Mouse (Mus musculus) hindbrain, embryonic 13.5 days (tissue): ENCODE measurements at regions not wholly inside any gene's neighbourhood (a gene's known extent, or its start where the extent isn't known, plus 50 kb on each side); places are given as distances from the start of the nearest gene placed in this dataset.

ENCODE experiments used
- ATAC-seq: fragments of 200-750 bp; cut with Nextera tagmentation; 2 replicates; pipeline ENCODE4 v1.8.0; 2017; ENCODE audit warnings: moderate TSS enrichment; ENCODE audit not compliant: low FRiP score
- H3K27ac ChIP-seq: fragments of 300-500 bp; sonication (generic); 2 replicates; pipeline ENCODE4 v1.5.1; 2015; ENCODE audit warnings: inconsistent platforms, mild to moderate bottlenecking, moderate library complexity
- H3K27me3 ChIP-seq: fragments of 300-500 bp; sonication (generic); 2 replicates; pipeline ENCODE4 v1.6.1; 2015; ENCODE audit warnings: mild to moderate bottlenecking, inconsistent platforms
- H3K36me3 ChIP-seq: fragments of 300-500 bp; sonication (generic); 2 replicates; pipeline ENCODE4 v1.6.1; 2015; ENCODE audit warnings: mild to moderate bottlenecking, inconsistent platforms
- H3K4me1 ChIP-seq: fragments of 300-500 bp; sonication (generic); replicated peaks from 2 replicates; pipeline ENCODE4 v1.6.1; 2015; ENCODE audit warnings: inconsistent platforms
- H3K4me2 ChIP-seq: fragments of 300-500 bp; sonication (generic); 2 replicates; pipeline ENCODE4 v1.6.1; 2015; ENCODE audit warnings: inconsistent platforms, mild to moderate bottlenecking, moderate library complexity
- H3K4me3 ChIP-seq: fragments of 300-500 bp; sonication (generic); 2 replicates; pipeline ENCODE4 v1.5.1; 2015; ENCODE audit warnings: mild to moderate bottlenecking, inconsistent platforms
- H3K9ac ChIP-seq: fragments of 300-500 bp; sonication (generic); 2 replicates; pipeline ENCODE4 v1.6.1; 2015; ENCODE audit warnings: mild to moderate bottlenecking, inconsistent platforms
- H3K9me3 ChIP-seq: fragments of 300-500 bp; sonication (generic); 2 replicates; pipeline ENCODE4 v1.6.1; 2016; ENCODE audit warnings: inconsistent platforms
- WGBS: fragments of 180-500 bp; shearing (Covaris S2); methylation state at CpG from one replicate; pipeline ENCODE4 v1.1.7; 2015; 5-methylcytosine and 5-hydroxymethylcytosine counted together

DNA sequence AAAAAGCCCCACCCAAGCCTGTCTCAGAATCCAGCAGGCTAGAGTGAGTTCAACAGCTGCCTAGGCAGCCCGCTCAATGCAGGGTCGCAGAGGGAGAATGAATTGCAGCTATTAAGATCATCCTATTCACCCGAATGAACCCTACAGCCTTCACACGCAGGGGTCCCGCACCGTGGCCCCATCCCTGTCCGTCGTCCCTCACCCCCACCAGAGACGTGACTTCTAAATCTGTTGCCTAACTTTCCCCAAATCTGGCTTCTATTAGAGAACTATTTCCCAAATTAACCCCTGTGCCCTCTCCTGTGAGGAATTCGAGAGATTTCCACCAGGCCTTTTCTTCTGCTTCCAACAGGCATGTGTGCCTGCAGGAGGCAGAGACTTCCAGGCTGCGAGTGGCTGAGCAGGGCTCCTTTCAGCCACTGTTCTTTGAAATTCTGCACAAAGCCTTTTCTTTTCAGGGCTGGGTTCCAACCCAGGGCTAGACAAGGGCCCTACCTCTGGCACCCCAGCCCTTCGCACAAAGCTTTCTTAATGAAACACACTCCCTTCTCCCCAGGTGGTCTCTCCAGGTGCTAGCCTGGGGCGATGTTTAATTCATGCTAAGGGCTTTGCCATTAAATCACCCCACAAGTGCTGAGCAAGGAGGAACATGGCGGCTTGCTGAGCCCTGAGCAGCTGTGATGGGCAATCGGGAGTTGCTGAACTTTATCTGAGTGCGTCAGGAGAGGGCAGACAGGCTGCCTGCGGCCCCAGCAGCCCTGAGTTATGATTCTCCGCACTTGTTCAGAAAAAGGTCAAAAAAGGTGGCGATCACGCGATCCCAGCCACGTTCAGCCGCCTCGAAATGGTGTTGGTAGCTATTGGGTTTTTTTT is 134.7 kb upstream of the Rybp start:
- WGBS, result 5% methylated on average over 24 of the region's 24 CpGs
- Histone ChIP-seq H3K9ac (no peak overlapping the region), H3K4me1 (peaks cover 22% of the 10 kb centered on the region), H3K4me3 (no peak overlapping the region), H3K36me3 (no peaks in the 10 kb centered on the region), H3K9me3 (no peaks in the 10 kb centered on the region), H3K27ac (no peak overlapping the region), H3K4me2 (peak overlapping the region; percentile 34), H3K27me3 (peaks cover 24% of the 10 kb centered on the region)
- no peak for ATAC-seq

- H3K27ac ChIP-seq, result no peak overlapping the region
- H3K4me3 ChIP-seq, result no peak overlapping the region
- H3K27me3 ChIP-seq, result peaks cover 19% of the 10 kb centered on the region; the same call in 1 of the 2 replicates
- WGBS, result 44% methylated on average over 3 of the region's 3 CpGs
- ATAC-seq, result no peak
- no peak overlapping the region for H3K4me2 ChIP-seq
- H3K9me3 ChIP-seq, result no peaks in the 10 kb centered on the region
- no peak overlapping the region for H3K9ac ChIP-seq
- H3K36me3 ChIP-seq, result no peaks in the 10 kb centered on the region
- H3K4me1 ChIP-seq, result peaks cover 22% of the 10 kb centered on the region
These were observed 133.3 kb upstream of the Rybp start for GRCm38 (mm10) chr6:100420602-100421001.

DNA sequence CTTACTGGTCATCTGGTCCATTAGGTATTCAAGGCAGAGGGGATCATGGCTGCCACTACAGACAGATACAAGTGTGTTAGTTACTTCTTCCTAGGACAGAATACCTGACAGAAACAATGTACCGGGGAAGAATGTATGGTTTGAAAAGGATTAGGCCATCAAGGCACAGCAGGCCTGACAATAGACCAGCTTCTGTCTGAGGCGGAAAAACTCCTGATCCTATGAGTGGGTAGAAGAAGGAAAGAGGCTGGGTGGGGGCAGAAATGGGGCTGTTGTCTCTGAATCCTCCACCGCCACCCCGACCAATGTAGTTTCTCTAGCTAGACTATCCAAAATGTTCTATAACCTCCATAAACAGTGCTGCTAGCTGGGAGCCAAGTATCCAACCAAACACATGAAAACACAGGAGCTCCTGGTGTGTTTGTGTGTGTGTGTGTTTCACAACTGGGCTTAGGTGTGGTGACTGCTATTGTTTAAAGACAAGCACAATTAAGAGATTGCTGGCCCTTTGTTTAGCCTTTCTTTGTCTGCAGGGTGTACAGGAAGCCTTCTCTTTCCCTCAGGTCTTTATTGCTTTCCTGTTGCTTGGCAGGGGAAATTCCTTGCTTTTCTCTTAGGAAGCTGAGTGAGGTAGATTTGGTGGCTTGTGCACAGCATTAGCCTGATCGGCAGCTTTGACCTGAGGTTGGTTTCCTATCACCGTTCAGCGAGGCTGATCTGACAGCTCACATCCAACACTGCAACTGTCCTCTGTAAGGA is 132.7 kb upstream of the Rybp start:
- Histone ChIP-seq H3K27ac (no peak overlapping the region), H3K4me3 (no peak overlapping the region), H3K9me3 (no peaks in the 10 kb centered on the region), H3K4me2 (no peak overlapping the region), H3K9ac (no peak overlapping the region), H3K4me1 (peaks cover 22% of the 10 kb centered on the region), H3K27me3 (peaks cover 21% of the 10 kb centered on the region; the same call in 1 of the 2 replicates), H3K36me3 (no peaks in the 10 kb centered on the region)
- no peak for ATAC-seq
- 61% methylated on average over 7 of the region's 7 CpGs for WGBS

GRCm38 (mm10) chr6:100416046-100416445 is 128.8 kb upstream of the Rybp start:
- Histone ChIP-seq H3K27me3 (peaks cover 17% of the 10 kb centered on the region), H3K4me1 (peaks cover 7% of the 10 kb centered on the region; the same call in 1 of the 2 replicates), H3K9ac (no peak overlapping the region), H3K9me3 (no peaks in the 10 kb centered on the region), H3K36me3 (no peaks in the 10 kb centered on the region), H3K4me2 (no peak overlapping the region), H3K27ac (no peak overlapping the region), H3K4me3 (no peak overlapping the region)
- 79% methylated on average over 8 of the region's 8 CpGs for WGBS
- no peak for ATAC-seq

GRCm38 (mm10) chr6:100415514-100415913 is 128.2 kb upstream of the Rybp start:
- Histone ChIP-seq H3K27ac (no peak overlapping the region), H3K4me2 (no peak overlapping the region), H3K4me1 (peaks cover 7% of the 10 kb centered on the region; the same call in 1 of the 2 replicates), H3K27me3 (peaks cover 17% of the 10 kb centered on the region), H3K9ac (no peak overlapping the region), H3K4me3 (no peak overlapping the region), H3K9me3 (no peaks in the 10 kb centered on the region), H3K36me3 (no peaks in the 10 kb centered on the region)
- WGBS, result 68% methylated on average over 7 of the region's 7 CpGs
- ATAC-seq, result no peak

- H3K9ac ChIP-seq, result no peak overlapping the region
- 0 out of 2 replicates have a peak, but pooled peaks cover under 1% of the 10 kb centered on the region for H3K4me1 ChIP-seq
- H3K36me3 ChIP-seq, result no peaks in the 10 kb centered on the region
- H3K4me2 ChIP-seq, result no peak overlapping the region
- 67% methylated on average over 4 of the region's 4 CpGs for WGBS
- ATAC-seq, result no peak
- no peak overlapping the region for H3K27ac ChIP-seq
- no peaks in the 10 kb centered on the region for H3K9me3 ChIP-seq
- no peak overlapping the region for H3K4me3 ChIP-seq
- peaks cover 17% of the 10 kb centered on the region for H3K27me3 ChIP-seq
These were observed 127.6 kb upstream of the Rybp start for GRCm38 (mm10) chr6:100414836-100415235.

GRCm38 (mm10) chr6:100412486-100412885 is 125.2 kb upstream of the Rybp start:
- 30% methylated on average over 5 of the region's 5 CpGs for WGBS
- no peak overlapping the region for H3K9ac ChIP-seq
- ATAC-seq, result no peak
- H3K4me1 ChIP-seq, result no peaks in the 10 kb centered on the region
- no peak overlapping the region for H3K4me3 ChIP-seq
- H3K9me3 ChIP-seq, result no peaks in the 10 kb centered on the region
- no peak overlapping the region for H3K27ac ChIP-seq
- no peak overlapping the region for H3K4me2 ChIP-seq
- H3K36me3 ChIP-seq, result no peaks in the 10 kb centered on the region
- peaks cover 12% of the 10 kb centered on the region for H3K27me3 ChIP-seq

DNA sequence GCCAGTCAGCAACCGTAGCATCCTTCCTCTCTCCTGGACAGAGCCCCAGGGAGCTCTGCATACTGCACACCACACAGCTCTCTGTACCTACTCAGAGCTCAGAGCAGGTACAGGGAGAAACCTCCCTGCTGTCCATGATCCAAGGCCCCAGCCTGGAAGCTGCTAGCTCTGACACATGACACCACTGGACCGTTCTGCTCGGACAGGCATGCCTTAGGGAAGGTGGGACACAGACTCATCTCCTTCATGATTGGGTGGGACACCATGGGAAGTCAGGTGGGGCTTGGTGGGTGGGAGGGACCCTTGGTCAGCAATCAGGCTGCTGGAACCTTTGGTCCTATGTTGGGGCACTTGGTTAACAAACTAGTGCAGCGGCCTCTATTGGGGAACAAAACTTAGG is 124.7 kb upstream of the Rybp start:
- no peak for ATAC-seq
- H3K27me3 ChIP-seq, result peaks cover 12% of the 10 kb centered on the region
- no peaks in the 10 kb centered on the region for H3K36me3 ChIP-seq
- no peak overlapping the region for H3K4me2 ChIP-seq
- 84% methylated on average over 4 of the region's 4 CpGs for WGBS
- no peak overlapping the region for H3K4me3 ChIP-seq
- H3K9ac ChIP-seq, result no peak overlapping the region
- no peaks in the 10 kb centered on the region for H3K4me1 ChIP-seq
- H3K27ac ChIP-seq, result no peak overlapping the region
- no peaks in the 10 kb centered on the region for H3K9me3 ChIP-seq

DNA sequence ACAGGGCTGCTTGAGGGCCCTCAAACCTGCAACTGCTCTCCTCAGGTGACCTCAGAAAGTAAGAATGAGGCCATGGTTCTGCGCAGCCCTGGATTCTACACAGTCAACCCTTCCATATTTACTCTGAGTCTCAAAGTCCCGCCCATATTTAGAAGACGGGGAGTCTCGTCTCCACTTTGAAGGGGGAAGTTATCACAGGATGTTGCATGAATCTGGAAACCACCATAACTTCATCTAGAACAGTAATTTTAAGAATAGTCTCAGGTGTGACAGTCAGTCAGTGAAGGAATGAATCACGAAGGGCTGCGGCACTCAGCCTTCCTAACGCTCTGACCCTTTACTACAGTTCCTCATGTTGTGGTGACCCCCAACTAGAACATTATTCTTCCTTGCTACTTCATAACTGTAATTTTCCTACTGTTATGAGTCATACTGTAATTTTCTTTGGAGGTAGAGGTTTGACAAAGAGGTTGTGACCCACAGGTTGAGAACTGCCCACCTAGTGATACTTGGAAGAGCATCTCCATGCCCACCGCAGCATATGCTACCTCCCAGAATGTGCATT is 122.9 kb upstream of the Rybp start:
- Histone ChIP-seq H3K9me3 (no peaks in the 10 kb centered on the region), H3K27ac (no peak overlapping the region), H3K36me3 (no peaks in the 10 kb centered on the region), H3K4me3 (no peak overlapping the region), H3K27me3 (peaks cover 15% of the 10 kb centered on the region), H3K9ac (no peak overlapping the region), H3K4me1 (no peaks in the 10 kb centered on the region), H3K4me2 (no peak overlapping the region)
- 96% methylated on average over 8 of the region's 8 CpGs for WGBS
- ATAC-seq, result no peak

DNA sequence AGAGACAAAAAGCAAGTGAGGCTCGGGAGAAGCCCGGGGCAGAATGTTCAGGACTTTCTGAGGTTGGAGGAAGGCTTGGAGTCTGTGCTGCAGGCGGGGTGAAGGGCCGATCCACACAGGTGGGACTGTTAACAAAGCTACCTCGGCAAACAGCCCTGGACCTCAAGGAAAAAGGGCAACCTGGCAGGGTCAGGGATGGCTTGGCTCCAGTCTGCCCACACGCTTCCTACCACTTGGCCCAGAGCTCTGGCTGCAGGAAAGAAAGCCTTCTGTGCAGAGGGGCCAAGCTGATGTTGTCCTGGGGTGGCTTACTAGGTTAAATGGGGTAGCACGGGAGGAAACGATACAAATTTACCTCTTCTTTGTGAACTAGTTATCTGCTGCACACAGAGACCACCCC is 121.5 kb upstream of the Rybp start:
- WGBS, result 90% methylated on average over 8 of the region's 8 CpGs
- no peaks in the 10 kb centered on the region for H3K9me3 ChIP-seq

GRCm38 (mm10) chr6:100406504-100406903 is 119.2 kb upstream of the Rybp start:
- 91% methylated on average over 4 of the region's 4 CpGs for WGBS
- H3K9ac ChIP-seq, result no peak overlapping the region
- no peaks in the 10 kb centered on the region for H3K36me3 ChIP-seq
- H3K4me1 ChIP-seq, result 0 out of 2 replicates have a peak, but pooled peaks cover 4% of the 10 kb centered on the region
- no peak overlapping the region for H3K4me3 ChIP-seq
- H3K9me3 ChIP-seq, result no peaks in the 10 kb centered on the region
- 0 out of 2 replicates have a peak, but pooled peaks cover 6% of the 10 kb centered on the region for H3K27me3 ChIP-seq
- no peak overlapping the region for H3K4me2 ChIP-seq
- no peak overlapping the region for H3K27ac ChIP-seq
- ATAC-seq, result no peak

More for the DNA sequence above, 121.5 kb upstream of the Rybp start:
- Histone ChIP-seq H3K9ac (no peak overlapping the region), H3K4me1 (no peaks in the 10 kb centered on the region), H3K27me3 (0 out of 2 replicates have a peak, but pooled peaks cover 10% of the 10 kb centered on the region), H3K36me3 (no peaks in the 10 kb centered on the region), H3K27ac (no peak overlapping the region), H3K4me3 (no peak overlapping the region), H3K4me2 (no peak overlapping the region)
- no peak for ATAC-seq

- WGBS, result 97% methylated on average over 3 of the region's 3 CpGs
- no peak for ATAC-seq
- no peak overlapping the region for H3K4me3 ChIP-seq
These were observed 116.9 kb upstream of the Rybp start for GRCm38 (mm10) chr6:100404161-100404560.

More at GRCm38 (mm10) chr6:100404161-100404560, 116.9 kb upstream of the Rybp start:
- no peak overlapping the region for H3K4me2 ChIP-seq
- H3K27me3 ChIP-seq, result 0 out of 2 replicates have a peak, but pooled peaks cover 6% of the 10 kb centered on the region
- no peaks in the 10 kb centered on the region for H3K36me3 ChIP-seq
- no peak overlapping the region for H3K9ac ChIP-seq
- no peak overlapping the region for H3K27ac ChIP-seq
- no peaks in the 10 kb centered on the region for H3K9me3 ChIP-seq
- H3K4me1 ChIP-seq, result 0 out of 2 replicates have a peak, but pooled peaks cover 4% of the 10 kb centered on the region
